Mouse (Mus musculus) erythroblast, embryonic 14.5 days (primary cell): ENCODE results near the gene Dmtf1.

ENCODE experiments used
- GATA1 ChIP-seq: IDR thresholded peaks from 2 replicates; pipeline ENCODE4 v1.6.1; 2012; ENCODE audit warnings: low read length, inconsistent platforms, mixed read lengths
- TAL1 ChIP-seq: IDR thresholded peaks from 3 replicates; pipeline ENCODE4 v1.6.1; 2012; ENCODE audit warnings: low read length, inconsistent platforms, mixed read lengths

GRCm38 (mm10) chr5:9109582-9109981, 52.0 kb downstream of the Dmtf1 start:
- no peak for TF ChIP-seq GATA1
- no peak for TF ChIP-seq TAL1
